Mouse (Mus musculus) bone marrow, adult 2 months (tissue): ENCODE results near the gene Dcst2.

Source experiments
- CTCF ChIP-seq: fragments of 200-500 bp; IDR thresholded peaks from 2 replicates; pipeline ENCODE4 v1.5.1; 2011; ENCODE audit warnings: low read length, control low read depth; ENCODE audit not compliant: control insufficient read depth, insufficient read depth
- POLR2A ChIP-seq: fragments of 200-500 bp; IDR thresholded peaks from 2 replicates; pipeline ENCODE4 v1.6.1; 2011; ENCODE audit warnings: low read depth, mild to moderate bottlenecking, control low read depth, low read length, borderline replicate concordance; ENCODE audit not compliant: control insufficient read depth

- TF ChIP-seq CTCF (no peak), POLR2A (no peak)
Measured at GRCm38 (mm10) chr3:89330948-89331347, 30.8 kb upstream of the Dcst2 start.
